Mouse (Mus musculus): ENCODE data around the gene H2afj. TPM values are rescaled to one million over a fixed set of nuclear protein-coding genes. Genes with fewer than 3 reads are reported as not detected.

Gene H2afj
- polyA plus RNA-seq, 1 experiment from 2014 or later: 193 TPM

- Histone ChIP-seq H3K4me3 (ENCODE audit: low read depth, low read length) (no peak overlapping the region), H3K27me3 (replicated peaks; ENCODE audit: control insufficient read depth, insufficient read depth, low read length) (no peaks in the 10 kb centered on the region), H3K27ac (ENCODE audit: low read depth, low read length) (no peak overlapping the region), H3K36me3 (ENCODE audit: control insufficient read depth, insufficient read depth, low read length) (no peaks in the 10 kb centered on the region; the same call in 1 of the 2 replicates), H3K4me2 (no peak overlapping the region), H3K4me1 (replicated peaks; ENCODE audit: control insufficient read depth, insufficient read depth, low read length) (peaks cover 20% of the 10 kb centered on the region), H3K9me3 (ENCODE audit: control insufficient read depth, low read length) (no peaks in the 10 kb centered on the region), H3K9ac (ENCODE audit: low read depth, low read length) (no peak overlapping the region)
- ATAC-seq (replicated peaks; ENCODE audit: low FRiP score) (no peak), DNase-seq (ENCODE audit: low spot score) (no peak)
- 94% methylated on average over 3 of the region's 3 CpGs for WGBS
Measured at GRCm38 (mm10) chr6:136847267-136847666, 39.2 kb downstream of the H2afj start.

GRCm38 (mm10) chr6:136847790-136848189 lies 39.7 kb downstream of the H2afj start:
- H3K36me3 ChIP-seq (ENCODE audit: control insufficient read depth, insufficient read depth, low read length): no peaks in the 10 kb centered on the region; the same call in 1 of the 2 replicates
- peaks cover 20% of the 10 kb centered on the region for H3K4me1 ChIP-seq (replicated peaks; ENCODE audit: control insufficient read depth, insufficient read depth, low read length)
- H3K4me2 ChIP-seq: peak overlapping the region; percentile 16
- H3K9me3 ChIP-seq (ENCODE audit: control insufficient read depth, low read length): no peaks in the 10 kb centered on the region
- no peak overlapping the region for H3K9ac ChIP-seq (ENCODE audit: low read depth, low read length)
- no peaks in the 10 kb centered on the region for H3K27me3 ChIP-seq (replicated peaks; ENCODE audit: control insufficient read depth, insufficient read depth, low read length)
- 23% methylated on average over 2 of the region's 2 CpGs for WGBS
- no peak for DNase-seq (ENCODE audit: low spot score)
- peak; percentile 63 for ATAC-seq (replicated peaks; ENCODE audit: low FRiP score)
- peak overlapping the region; percentile 64; the same call in 1 of the 2 replicates for H3K27ac ChIP-seq (ENCODE audit: low read depth, low read length)
- H3K4me3 ChIP-seq (ENCODE audit: low read depth, low read length): no peak overlapping the region

DNA sequence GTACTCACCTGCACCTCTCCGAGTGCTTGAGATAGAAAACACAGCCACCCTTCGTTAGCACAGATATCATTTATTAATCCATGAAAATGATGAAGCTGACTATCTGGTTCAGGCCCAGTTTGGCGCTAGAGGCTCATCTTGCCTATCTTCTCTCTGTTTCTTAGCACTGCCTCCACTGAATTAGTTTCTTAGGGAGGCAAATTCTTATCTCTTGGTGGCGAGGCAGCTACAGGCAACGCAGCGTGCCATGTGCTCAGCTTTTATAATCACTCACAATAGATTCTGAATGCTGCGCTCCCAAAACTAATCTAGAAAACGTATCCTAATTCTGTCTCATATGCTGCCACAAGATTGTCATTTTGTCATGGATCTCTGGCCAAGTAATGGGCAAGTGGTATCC lies 40.4 kb downstream of the H2afj start:
- 65% methylated on average over 8 of the region's 8 CpGs for WGBS
- no peak for DNase-seq (ENCODE audit: low spot score)
- H3K9me3 ChIP-seq (ENCODE audit: control insufficient read depth, low read length): no peaks in the 10 kb centered on the region
- H3K27me3 ChIP-seq (replicated peaks; ENCODE audit: control insufficient read depth, insufficient read depth, low read length): no peaks in the 10 kb centered on the region
- no peak overlapping the region for H3K4me3 ChIP-seq (ENCODE audit: low read depth, low read length)
- peak overlapping the region; percentile 35 for H3K4me2 ChIP-seq
- H3K36me3 ChIP-seq (ENCODE audit: control insufficient read depth, insufficient read depth, low read length): no peaks in the 10 kb centered on the region; the same call in 1 of the 2 replicates
- ATAC-seq (replicated peaks; ENCODE audit: low FRiP score): peak; percentile 71
- peak overlapping the region; percentile 26; the same call in 1 of the 2 replicates for H3K9ac ChIP-seq (ENCODE audit: low read depth, low read length)
- peak overlapping the region; percentile 64 for H3K27ac ChIP-seq (ENCODE audit: low read depth, low read length)
- H3K4me1 ChIP-seq (replicated peaks; ENCODE audit: control insufficient read depth, insufficient read depth, low read length): peaks cover 20% of the 10 kb centered on the region

- Histone ChIP-seq H3K27ac (ENCODE audit: low read depth, low read length) (peak overlapping the region; percentile 64; the same call in 1 of the 2 replicates), H3K4me3 (ENCODE audit: low read depth, low read length) (no peak overlapping the region), H3K4me2 (peak overlapping the region; percentile 35; the same call in 1 of the 2 replicates)
Measured at GRCm38 (mm10) chr6:136848971-136849370, 40.9 kb downstream of the H2afj start.

DNA sequence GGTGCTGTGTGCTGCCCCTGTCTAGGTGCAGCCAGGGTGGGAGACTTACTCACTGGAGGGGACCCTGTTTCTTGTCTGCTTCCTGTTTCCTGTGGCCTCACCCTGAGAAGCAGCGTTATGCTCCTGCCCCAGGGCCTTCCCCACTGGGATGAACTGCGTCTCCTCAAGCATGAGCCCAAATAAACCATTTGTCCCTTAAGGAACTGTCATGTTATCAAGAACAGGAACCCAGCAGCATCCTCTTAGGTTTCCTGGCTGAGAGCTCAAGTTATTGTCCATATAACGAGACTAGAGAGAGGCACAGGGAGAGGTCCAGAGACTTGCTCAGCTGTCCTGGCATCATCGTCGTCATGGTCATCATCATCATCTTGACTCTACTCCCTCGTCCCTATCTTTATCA lies 42.2 kb downstream of the H2afj start:
- no peak overlapping the region for H3K4me3 ChIP-seq (ENCODE audit: low read depth, low read length)
- H3K4me2 ChIP-seq: no peak overlapping the region
- peak overlapping the region; percentile 32; the same call in 1 of the 2 replicates for H3K27ac ChIP-seq (ENCODE audit: low read depth, low read length)
- DNase-seq (ENCODE audit: low spot score): no peak
- WGBS: 62% methylated on average over 6 of the region's 6 CpGs
- H3K9ac ChIP-seq (ENCODE audit: low read depth, low read length): 0 out of 2 replicates have a peak overlapping the region, but pooled peaks have one; percentile 5
- H3K36me3 ChIP-seq (ENCODE audit: control insufficient read depth, insufficient read depth, low read length): no peaks in the 10 kb centered on the region; the same call in 1 of the 2 replicates
- no peaks in the 10 kb centered on the region for H3K27me3 ChIP-seq (replicated peaks; ENCODE audit: control insufficient read depth, insufficient read depth, low read length)
- no peaks in the 10 kb centered on the region for H3K9me3 ChIP-seq (ENCODE audit: control insufficient read depth, low read length)
- no peak for ATAC-seq (replicated peaks; ENCODE audit: low FRiP score)
- H3K4me1 ChIP-seq (replicated peaks; ENCODE audit: control insufficient read depth, insufficient read depth, low read length): peaks cover 29% of the 10 kb centered on the region

More at GRCm38 (mm10) chr6:136848971-136849370, 40.9 kb downstream of the H2afj start:
- H3K27me3 ChIP-seq (replicated peaks; ENCODE audit: control insufficient read depth, insufficient read depth, low read length): no peaks in the 10 kb centered on the region
- 78% methylated on average over 5 of the region's 5 CpGs for WGBS
- peaks cover 20% of the 10 kb centered on the region for H3K4me1 ChIP-seq (replicated peaks; ENCODE audit: control insufficient read depth, insufficient read depth, low read length)
- H3K9me3 ChIP-seq (ENCODE audit: control insufficient read depth, low read length): no peaks in the 10 kb centered on the region
- no peak for ATAC-seq (replicated peaks; ENCODE audit: low FRiP score)
- peak overlapping the region; percentile 26; the same call in 1 of the 2 replicates for H3K9ac ChIP-seq (ENCODE audit: low read depth, low read length)
- H3K36me3 ChIP-seq (ENCODE audit: control insufficient read depth, insufficient read depth, low read length): no peaks in the 10 kb centered on the region; the same call in 1 of the 2 replicates
- DNase-seq (ENCODE audit: low spot score): no peak

DNA sequence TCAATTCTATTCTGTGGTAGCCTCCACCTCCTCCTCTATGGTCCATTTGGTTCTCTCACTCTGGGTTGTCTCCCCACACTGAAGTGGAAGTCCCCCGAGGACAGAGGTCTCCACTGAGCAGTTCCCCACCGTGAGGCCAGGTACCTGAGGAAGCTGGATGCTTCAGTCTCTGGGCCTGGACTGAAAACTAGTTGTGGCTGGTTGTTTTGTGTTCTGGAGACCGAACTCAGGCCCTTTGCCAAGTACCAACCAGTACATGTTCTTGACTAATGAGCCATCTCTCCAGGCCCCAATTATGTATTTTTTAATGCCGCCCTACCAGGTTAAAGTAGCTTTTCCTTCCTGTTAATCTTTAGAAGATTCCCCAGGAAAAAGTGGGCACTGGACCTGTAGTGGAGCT lies 44.3 kb downstream of the H2afj start:
- ATAC-seq (replicated peaks; ENCODE audit: low FRiP score) (no peak), DNase-seq (ENCODE audit: low spot score) (no peak)
- no peak overlapping the region for H3K9ac ChIP-seq (ENCODE audit: low read depth, low read length)
- no peaks in the 10 kb centered on the region; the same call in 1 of the 2 replicates for H3K36me3 ChIP-seq (ENCODE audit: control insufficient read depth, insufficient read depth, low read length)
- no peaks in the 10 kb centered on the region for H3K9me3 ChIP-seq (ENCODE audit: control insufficient read depth, low read length)
- H3K4me1 ChIP-seq (replicated peaks; ENCODE audit: control insufficient read depth, insufficient read depth, low read length): peaks cover 38% of the 10 kb centered on the region
- H3K27me3 ChIP-seq (replicated peaks; ENCODE audit: control insufficient read depth, insufficient read depth, low read length): no peaks in the 10 kb centered on the region
- no peak overlapping the region for H3K4me2 ChIP-seq
- no peak overlapping the region for H3K4me3 ChIP-seq (ENCODE audit: low read depth, low read length)
- H3K27ac ChIP-seq (ENCODE audit: low read depth, low read length): no peak overlapping the region
- WGBS: 86% methylated on average over 4 of the region's 4 CpGs

GRCm38 (mm10) chr6:136852762-136853161 lies 44.7 kb downstream of the H2afj start:
- Histone ChIP-seq H3K4me1 (replicated peaks; ENCODE audit: control insufficient read depth, insufficient read depth, low read length) (peaks cover 39% of the 10 kb centered on the region), H3K9me3 (ENCODE audit: control insufficient read depth, low read length) (no peaks in the 10 kb centered on the region), H3K9ac (ENCODE audit: low read depth, low read length) (no peak overlapping the region), H3K36me3 (ENCODE audit: control insufficient read depth, insufficient read depth, low read length) (no peaks in the 10 kb centered on the region; the same call in 1 of the 2 replicates), H3K4me3 (ENCODE audit: low read depth, low read length) (no peak overlapping the region), H3K4me2 (no peak overlapping the region), H3K27me3 (replicated peaks; ENCODE audit: control insufficient read depth, insufficient read depth, low read length) (no peaks in the 10 kb centered on the region), H3K27ac (ENCODE audit: low read depth, low read length) (no peak overlapping the region)
- ATAC-seq (replicated peaks; ENCODE audit: low FRiP score) (no peak), DNase-seq (ENCODE audit: low spot score) (no peak)
- WGBS: 32% methylated on average over 3 of the region's 3 CpGs

DNA sequence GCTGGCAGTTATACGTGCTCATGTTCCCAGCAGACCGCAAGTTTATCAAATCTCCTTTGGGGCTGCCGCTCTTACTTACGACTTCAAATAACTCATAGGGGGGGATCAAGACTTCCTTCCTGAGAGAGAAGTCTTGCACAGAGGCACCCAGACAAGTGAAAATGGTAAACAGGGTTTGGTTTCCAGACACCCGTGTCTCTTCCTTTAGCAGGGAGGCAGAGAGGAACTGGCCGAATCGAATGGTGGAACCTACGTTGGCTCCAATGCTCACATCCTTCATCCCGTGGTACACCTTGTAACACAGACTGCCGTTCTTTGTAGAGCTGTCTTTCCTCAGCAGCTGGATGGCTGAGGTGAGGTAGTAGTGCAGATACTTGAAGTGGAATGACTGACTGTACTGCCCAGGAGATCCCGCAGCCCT lies 46.3 kb downstream of the H2afj start:
- no peak for ATAC-seq (replicated peaks; ENCODE audit: low FRiP score)
- H3K4me3 ChIP-seq (ENCODE audit: low read depth, low read length): peak overlapping the region; percentile 60
- no peaks in the 10 kb centered on the region for H3K27me3 ChIP-seq (replicated peaks; ENCODE audit: control insufficient read depth, insufficient read depth, low read length)
- no peak overlapping the region for H3K27ac ChIP-seq (ENCODE audit: low read depth, low read length)
- H3K9ac ChIP-seq (ENCODE audit: low read depth, low read length): no peak overlapping the region
- H3K36me3 ChIP-seq (ENCODE audit: control insufficient read depth, insufficient read depth, low read length): no peaks in the 10 kb centered on the region
- 66% methylated on average over 11 of the region's 11 CpGs for WGBS
- H3K4me2 ChIP-seq: peak overlapping the region; percentile 61
- no peak for DNase-seq (ENCODE audit: low spot score)
- peaks cover 42% of the 10 kb centered on the region for H3K4me1 ChIP-seq (replicated peaks; ENCODE audit: control insufficient read depth, insufficient read depth, low read length)
- H3K9me3 ChIP-seq (ENCODE audit: control insufficient read depth, low read length): no peaks in the 10 kb centered on the region

GRCm38 (mm10) chr6:136855183-136855582 lies 47.1 kb downstream of the H2afj start:
- 29% methylated on average over 2 of the region's 2 CpGs for WGBS
- H3K4me2 ChIP-seq: peak overlapping the region; percentile 61
- DNase-seq (ENCODE audit: low spot score) (no peak), ATAC-seq (replicated peaks; ENCODE audit: low FRiP score) (no peak)
- H3K9me3 ChIP-seq (ENCODE audit: control insufficient read depth, low read length): no peaks in the 10 kb centered on the region
- H3K27ac ChIP-seq (ENCODE audit: low read depth, low read length): no peak overlapping the region
- H3K9ac ChIP-seq (ENCODE audit: low read depth, low read length): no peak overlapping the region
- H3K4me3 ChIP-seq (ENCODE audit: low read depth, low read length): peak overlapping the region; percentile 60
- peaks cover 37% of the 10 kb centered on the region for H3K4me1 ChIP-seq (replicated peaks; ENCODE audit: control insufficient read depth, insufficient read depth, low read length)
- no peaks in the 10 kb centered on the region for H3K36me3 ChIP-seq (ENCODE audit: control insufficient read depth, insufficient read depth, low read length)
- no peaks in the 10 kb centered on the region for H3K27me3 ChIP-seq (replicated peaks; ENCODE audit: control insufficient read depth, insufficient read depth, low read length)

All from liver, embryonic 11.5 days (tissue).